Mouse (Mus musculus) liver, embryonic 14.5 days (tissue): ENCODE results near the gene Fam71d.

Source experiments
- CTCF ChIP-seq: IDR thresholded peaks from 2 replicates; pipeline ENCODE4 v1.5.1; 2016; ENCODE audit warnings: antibody characterized with exemption, low read depth, control low read depth
- EP300 ChIP-seq: IDR thresholded peaks from 2 replicates; pipeline ENCODE4 v1.6.1; 2016; ENCODE audit warnings: antibody characterized with exemption, low read depth

DNA sequence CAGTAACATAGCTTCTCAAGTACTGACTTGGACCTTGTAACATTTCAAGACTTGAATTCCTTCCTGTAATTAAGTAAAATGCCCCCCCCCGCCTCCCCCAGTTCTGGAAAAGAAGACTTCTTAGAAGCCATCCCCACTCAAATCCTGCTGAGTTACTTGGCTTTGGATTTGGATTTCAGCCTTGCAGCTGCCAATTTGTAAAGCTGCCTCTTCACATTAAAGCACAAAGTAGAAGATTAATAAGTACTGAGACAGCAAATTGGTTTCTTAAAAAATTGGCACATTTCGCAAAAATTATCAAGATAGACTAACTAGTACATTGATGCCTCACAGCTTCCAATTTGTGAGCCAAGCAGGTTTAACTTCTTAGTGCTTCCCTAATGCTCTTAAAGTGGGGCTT is 47.6 kb upstream of the Fam71d start:
- TF ChIP-seq CTCF, result no peak
- TF ChIP-seq EP300, result no peak
